Mouse (Mus musculus) brown adipose tissue, adult 24 weeks (tissue): ENCODE measurements at regions not wholly inside any gene's neighbourhood (a gene's known extent, or its start where the extent isn't known, plus 50 kb on each side); places are given as distances from the start of the nearest gene placed in this dataset.

ENCODE experiments used
- H3K27ac ChIP-seq: fragments of 200-500 bp; replicated peaks from 2 replicates; pipeline ENCODE4 v1.5.1; 2012; ENCODE audit warnings: low read depth, mild to moderate bottlenecking, low read length
- H3K4me1 ChIP-seq: fragments of 200-500 bp; 2 replicates; pipeline ENCODE4 v1.6.1; 2012; ENCODE audit warnings: low read length, mixed read lengths; ENCODE audit not compliant: control insufficient read depth, insufficient read depth, insufficient read length
- H3K4me3 ChIP-seq: fragments of 200-500 bp; 2 replicates; pipeline ENCODE4 v1.5.1; 2012; ENCODE audit warnings: low read depth, mild to moderate bottlenecking, low read length, moderate library complexity; ENCODE audit not compliant: insufficient read depth

DNA sequence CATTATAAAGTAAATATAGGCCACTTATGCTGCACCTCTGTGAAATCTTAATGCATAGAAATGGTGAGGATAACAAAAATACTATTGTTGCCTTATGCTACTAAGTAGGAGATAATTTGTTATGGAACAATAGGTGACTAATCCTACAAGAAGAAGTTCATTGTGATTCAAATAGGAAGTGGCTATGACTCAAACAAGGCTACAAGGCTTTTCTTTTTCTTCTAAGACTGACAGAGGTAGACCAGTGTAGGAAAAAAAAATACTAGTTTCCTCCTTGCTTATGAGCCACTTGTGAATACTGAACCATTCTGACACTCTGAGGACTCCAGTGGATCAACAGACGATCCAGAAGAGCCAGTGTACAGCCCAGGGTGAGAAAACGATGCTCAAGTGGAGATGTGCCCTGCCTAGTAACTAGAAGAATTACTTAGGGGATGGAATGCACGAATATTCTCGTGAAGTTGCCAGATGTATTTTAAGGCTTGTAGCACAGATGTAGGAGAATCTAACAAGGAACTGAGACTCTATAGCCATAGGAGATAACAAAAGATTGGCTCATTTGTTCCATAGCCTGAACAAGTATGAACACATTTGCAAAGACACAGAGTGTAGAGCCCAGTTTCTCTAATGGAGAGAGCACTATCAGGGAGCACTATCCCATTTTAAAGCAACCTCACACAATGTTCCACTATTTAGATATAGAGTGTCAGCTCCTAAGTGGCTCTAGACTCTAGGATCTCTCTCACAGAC lies 60.3 kb downstream of the Fzd1 start:
- Histone ChIP-seq H3K4me1 (no peaks in the 10 kb centered on the region), H3K4me3 (no peak overlapping the region), H3K27ac (no peak overlapping the region)

DNA sequence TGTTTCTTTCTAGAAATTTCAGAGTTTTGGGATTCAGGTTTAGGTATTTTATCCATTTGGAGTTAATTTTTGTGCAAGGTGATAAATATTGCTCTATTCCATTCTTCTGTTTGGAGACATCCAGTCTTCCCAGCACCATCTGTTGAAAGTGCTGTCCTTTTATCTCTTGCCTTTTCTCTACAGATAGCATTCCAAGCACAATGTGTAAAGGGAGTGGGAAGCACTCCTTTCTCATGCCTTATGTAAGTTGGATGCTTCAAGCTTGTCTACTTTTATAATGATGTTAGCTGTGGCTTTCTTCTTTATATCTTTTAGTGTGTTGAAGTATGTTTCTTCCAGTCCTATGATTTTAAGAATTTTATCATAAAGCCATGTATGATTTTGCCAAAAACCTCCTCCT lies 61.1 kb downstream of the Fzd1 start:
- Histone ChIP-seq H3K4me3 (no peak overlapping the region), H3K4me1 (no peaks in the 10 kb centered on the region), H3K27ac (no peak overlapping the region)

DNA sequence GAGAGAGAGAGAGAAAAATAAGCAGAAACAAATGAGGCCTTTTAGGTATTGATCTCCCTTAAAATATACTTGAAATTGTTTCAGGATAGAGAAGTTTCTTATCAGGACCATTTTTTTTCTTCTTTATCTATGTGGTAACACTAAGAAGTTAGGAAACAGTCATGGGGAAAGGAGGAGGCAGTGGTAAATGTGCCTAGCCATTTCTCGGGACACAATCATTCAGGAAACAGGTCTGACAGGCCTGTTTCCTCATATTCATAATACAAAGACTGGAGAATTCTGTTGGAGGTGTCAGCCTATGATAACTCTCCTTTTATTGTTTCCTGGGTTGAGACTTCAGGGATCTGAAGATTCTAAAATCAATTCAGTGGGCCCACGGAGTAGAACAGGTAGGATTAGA lies 68.7 kb downstream of the Fzd1 start:
- Histone ChIP-seq H3K4me3 (no peak overlapping the region), H3K27ac (no peak overlapping the region), H3K4me1 (no peaks in the 10 kb centered on the region)

DNA sequence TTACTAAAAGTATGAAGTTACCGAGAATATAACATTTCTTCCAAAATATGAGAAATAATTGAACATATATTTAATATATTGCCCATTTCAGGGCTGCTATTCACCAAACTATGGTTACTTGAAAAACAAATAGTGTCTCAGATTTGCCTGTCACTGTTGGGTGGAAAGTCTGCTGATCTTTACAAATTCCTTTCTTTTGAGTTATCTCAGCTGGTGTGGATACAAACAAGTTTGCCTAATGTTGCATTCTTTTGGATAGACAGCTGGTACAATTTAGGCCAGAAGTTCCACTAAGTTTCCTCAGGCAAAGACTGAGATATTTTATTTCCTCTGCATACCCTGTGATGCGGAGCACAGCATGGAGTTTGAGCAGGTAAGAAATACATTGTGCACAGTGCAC lies 82.5 kb downstream of the Fzd1 start:
- Histone ChIP-seq H3K4me3 (no peak overlapping the region), H3K4me1 (no peaks in the 10 kb centered on the region), H3K27ac (no peak overlapping the region)

DNA sequence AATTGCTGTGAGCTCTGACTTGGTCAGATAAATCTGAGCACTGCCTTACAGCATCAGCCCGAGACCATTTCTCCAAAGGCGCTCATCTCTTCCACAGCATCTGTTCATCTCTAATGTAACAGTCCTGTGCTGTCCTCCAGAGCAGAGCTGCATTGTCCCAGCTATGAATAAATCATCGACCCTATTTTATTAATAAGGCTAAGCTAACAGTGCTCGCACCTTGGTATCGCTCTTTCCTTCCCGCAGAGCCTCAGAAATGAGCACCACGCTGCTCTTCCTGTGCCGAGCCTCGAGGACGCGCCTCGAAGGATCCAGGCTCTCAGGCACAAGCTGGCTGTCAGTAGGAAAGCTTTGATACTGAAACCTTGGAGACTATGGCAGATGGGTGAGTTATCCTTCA lies 91.5 kb downstream of the Fzd1 start:
- H3K4me1 ChIP-seq, result no peaks in the 10 kb centered on the region
- no peak overlapping the region for H3K27ac ChIP-seq
- no peak overlapping the region for H3K4me3 ChIP-seq

DNA sequence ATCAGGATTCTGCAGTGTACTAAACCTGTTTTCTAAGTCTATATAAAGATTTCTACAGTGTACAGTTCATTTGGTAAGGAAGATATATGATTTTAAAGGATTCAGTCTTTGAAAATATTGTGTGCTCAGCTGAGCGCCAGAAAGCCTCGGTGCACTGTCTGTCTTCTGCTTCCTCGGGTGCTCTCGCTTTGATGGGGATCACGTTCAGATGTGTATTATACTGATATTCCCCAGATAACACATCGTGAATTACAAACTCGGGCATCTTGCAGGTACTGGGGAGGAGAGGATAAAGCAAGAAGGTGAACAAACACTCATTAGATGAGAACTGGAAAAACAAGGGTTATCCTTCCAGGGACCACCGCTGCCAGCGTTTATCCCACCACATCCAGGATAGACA lies 91.9 kb downstream of the Fzd1 start:
- Histone ChIP-seq H3K4me1 (no peaks in the 10 kb centered on the region), H3K4me3 (no peak overlapping the region), H3K27ac (no peak overlapping the region)

DNA sequence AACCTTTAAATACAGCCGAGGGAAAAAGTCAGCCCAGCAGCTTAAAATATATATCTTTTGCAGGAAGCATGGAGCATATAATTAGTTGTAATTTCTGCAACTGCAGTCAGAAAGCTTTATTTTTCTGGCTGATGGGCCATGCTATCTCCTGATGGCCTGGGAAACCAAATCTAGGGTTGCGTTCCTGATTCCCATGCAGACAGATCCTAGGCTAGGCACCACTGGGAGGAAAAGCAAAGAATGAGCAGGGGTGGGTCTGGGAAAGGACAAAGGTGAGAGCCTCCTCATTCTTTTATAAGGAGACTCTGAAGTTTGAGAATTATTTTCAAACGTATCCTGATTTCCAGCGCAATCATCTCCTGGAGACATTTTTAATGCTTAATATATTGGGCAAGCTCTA lies 92.9 kb downstream of the Fzd1 start:
- Histone ChIP-seq H3K27ac (no peak overlapping the region), H3K4me1 (no peaks in the 10 kb centered on the region), H3K4me3 (no peak overlapping the region)

DNA sequence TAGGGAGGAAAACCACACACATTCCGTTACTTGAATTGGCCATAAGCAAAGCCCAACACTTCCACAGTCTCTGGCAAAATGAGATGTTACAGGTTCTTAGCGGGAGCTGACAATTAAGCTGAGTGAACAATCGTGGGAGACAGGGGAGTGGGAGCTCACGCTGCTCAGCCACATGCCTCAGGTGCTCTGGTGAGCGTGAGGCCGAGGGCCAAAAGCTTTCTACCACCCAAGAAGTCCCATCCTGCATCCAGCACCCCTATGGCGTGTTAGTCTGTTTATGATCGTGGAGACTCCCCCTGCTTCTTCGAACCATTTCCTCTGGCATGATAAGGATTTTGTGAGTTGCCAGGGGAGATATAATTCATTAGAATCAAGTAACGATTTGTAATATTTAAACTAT lies 93.3 kb downstream of the Fzd1 start:
- H3K27ac ChIP-seq, result no peak overlapping the region
- no peaks in the 10 kb centered on the region for H3K4me1 ChIP-seq
- no peak overlapping the region for H3K4me3 ChIP-seq

DNA sequence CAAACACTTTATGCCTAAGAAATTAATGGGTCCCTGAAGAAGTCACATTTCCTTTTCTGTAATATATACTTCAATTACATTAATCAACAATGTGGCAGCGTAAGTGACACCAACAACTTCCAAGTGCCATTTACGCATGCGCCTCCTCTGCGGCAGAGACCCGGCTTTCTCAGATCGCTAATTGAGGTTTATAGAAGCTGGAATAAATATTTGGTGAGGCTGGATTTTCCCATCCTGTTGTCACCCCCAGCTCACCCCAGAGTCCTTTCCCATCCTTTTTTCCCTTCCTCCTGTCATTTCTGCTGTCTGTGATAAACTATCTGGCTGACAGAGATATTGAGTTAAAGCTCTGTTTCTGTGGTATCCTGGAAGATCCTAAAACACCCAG lies 95.6 kb downstream of the Fzd1 start:
- no peaks in the 10 kb centered on the region for H3K4me1 ChIP-seq
- no peak overlapping the region for H3K4me3 ChIP-seq
- H3K27ac ChIP-seq, result no peak overlapping the region

DNA sequence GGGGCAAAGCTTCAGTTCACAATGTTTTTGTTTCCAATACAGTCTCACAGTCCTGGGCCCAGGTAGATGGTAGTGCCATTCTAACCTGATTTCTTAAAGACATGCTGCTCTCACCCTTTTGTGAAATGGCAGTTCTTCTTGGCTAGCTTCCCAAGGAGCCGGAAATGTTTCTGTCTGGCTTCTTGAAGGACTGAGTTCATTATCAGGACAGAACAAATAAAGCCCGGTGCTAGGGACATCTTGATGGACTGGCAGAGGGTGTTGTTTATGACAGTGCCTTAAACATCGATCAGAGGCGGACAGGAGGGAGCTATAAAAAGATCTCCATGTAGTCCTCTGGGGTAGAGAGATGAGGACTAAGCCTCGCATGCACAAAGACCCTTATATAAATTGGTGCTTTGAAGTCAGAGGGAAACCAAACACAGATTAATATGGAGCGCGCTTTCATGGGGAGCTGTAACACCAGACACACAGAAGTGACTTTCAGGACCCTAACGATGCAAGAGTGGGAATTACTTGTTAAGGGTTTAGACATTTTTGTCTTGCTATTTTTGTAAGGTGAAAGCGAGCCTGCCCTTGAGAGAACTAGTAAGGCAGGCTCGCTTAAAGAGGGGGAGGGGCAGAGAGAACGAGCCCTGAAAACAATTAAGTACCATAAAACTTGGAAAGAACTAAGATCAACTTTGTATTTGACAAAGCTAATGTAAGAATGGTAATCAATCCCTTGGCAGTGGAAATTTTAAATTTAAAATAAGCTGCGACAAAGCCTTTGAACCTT lies 96.2 kb downstream of the Fzd1 start:
- no peak overlapping the region for H3K27ac ChIP-seq
- no peak overlapping the region for H3K4me3 ChIP-seq
- H3K4me1 ChIP-seq, result no peaks in the 10 kb centered on the region

DNA sequence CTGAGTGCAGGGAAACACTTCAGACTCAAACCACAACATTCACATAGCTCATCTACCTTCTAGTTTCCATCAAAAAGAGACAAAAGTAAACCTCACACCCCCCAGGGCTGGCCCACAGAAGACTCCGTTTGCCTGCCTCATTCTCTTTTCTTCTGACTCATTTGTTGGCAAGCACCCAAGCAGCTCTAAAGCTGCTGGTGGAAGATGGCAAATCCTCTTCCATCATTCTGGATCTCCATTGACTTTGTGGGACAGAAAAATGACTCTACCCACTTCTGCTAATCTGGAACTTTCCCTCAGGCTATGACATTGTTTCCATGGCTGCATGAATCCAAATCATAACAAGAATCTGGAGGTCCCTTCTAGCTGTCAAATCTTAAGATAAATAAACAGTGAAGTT lies 99.9 kb downstream of the Fzd1 start:
- Histone ChIP-seq H3K27ac (no peak overlapping the region), H3K4me1 (no peaks in the 10 kb centered on the region), H3K4me3 (no peak overlapping the region)

DNA sequence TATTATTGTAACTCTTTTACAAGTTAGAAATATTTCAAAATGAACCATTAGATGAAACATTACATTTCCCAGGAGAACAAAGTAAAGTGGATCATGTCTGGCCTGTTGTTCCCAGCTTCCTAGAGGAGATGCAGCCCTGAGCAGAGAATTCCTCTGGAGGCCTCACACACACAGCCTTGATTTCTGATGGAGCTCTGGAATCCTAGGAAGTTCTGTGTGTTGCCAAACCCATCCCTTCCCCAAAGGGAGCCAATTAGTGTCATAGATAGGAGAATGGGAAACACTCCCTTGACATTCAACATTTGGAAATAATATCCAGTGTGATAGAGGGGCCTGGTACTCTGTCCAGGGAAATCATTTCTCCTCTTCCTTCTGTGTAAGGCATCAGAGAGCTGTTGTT lies 103.6 kb downstream of the Fzd1 start:
- Histone ChIP-seq H3K4me3 (no peak overlapping the region), H3K27ac (no peak overlapping the region)

DNA sequence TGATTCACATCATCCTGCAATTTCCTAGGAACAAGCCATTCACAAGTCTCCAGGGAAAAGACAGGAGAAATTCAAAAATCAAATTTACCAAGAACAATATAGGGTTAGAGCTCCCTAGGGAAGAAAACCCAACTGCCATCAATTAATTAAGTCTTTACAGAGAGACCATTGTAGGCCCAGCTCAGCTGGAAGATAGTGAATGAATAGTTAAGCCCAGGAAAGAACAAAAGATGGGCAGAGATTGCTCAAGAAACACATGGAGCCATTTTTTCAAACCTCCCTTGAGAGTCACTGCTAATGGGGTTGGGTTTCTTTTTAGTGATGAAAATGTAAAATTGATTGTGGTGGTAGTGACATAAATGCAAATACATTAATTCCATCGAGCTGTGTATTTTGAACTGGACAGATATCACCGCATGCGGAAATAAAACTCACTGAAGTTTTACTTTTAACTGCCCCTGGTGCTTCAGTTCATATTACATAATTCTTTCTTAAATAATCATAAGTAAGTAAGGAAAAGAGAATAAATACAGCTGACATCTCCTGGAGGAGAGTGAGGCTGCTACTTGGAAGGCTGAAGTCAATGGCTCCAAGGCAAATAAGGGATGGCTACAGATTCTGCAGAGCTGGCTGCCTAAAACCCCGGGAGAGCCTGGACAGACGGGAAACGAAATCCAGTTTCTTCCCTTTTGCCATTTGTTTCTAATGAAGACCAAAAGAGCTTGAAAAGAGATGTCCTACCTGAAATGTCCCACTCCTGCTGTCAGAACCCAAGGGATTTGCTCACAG lies 106.5 kb downstream of the Fzd1 start:
- H3K4me3 ChIP-seq, result no peak overlapping the region
- no peak overlapping the region for H3K27ac ChIP-seq
- H3K4me1 ChIP-seq, result no peaks in the 10 kb centered on the region

More for the DNA sequence above, 103.6 kb downstream of the Fzd1 start:
- no peaks in the 10 kb centered on the region for H3K4me1 ChIP-seq

DNA sequence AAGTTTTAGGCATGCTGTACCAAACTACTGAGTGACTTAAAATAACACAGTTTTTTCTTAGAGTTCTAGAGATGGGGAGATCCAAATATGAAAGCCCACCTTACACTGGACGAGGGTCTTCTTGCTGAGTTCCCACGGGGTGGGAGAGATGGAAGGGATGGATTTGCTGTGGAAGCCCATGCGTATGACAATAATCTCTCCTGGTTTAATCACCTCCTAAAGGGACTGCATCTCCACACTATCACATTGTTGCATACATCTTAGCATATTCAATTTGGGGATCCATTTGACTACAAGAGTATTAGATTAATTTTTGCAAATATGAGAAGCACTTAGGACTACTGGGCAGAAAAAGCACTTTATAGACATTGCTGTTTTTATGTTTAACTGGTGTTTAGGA lies 107.1 kb downstream of the Fzd1 start:
- Histone ChIP-seq H3K27ac (no peak overlapping the region), H3K4me1 (no peaks in the 10 kb centered on the region), H3K4me3 (no peak overlapping the region)

DNA sequence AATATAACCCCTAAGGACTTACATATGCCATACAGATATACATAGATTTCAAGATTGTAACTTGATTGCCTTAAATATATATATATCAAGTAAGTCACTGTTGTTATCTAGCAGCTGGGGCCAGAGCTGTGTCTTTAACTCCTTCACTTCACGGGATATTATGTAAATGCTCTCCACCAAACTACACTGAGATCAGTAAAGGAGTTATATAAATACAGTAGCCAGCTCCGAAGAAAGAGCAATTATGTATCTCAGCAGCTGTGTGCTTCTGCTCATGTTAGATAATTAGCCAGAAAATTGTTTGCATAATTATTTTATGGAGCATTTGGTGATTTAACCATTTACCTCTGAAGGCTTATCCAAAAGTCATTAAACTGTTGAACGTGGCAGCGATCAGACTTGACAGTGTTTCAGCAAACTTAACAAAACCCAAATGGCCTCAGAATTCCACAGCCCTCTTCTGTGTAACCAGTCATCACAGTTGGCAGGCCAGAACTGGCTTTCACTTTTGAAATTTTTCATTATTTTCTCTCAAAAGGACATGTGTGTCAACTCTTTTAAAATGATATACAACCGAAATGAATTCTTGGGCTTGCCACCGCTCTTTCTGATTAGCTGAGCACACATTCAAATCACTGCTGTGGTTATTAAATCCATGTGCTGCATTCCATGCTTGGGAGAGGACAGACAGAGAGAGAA lies 107.8 kb downstream of the Fzd1 start:
- Histone ChIP-seq H3K4me1 (no peaks in the 10 kb centered on the region), H3K27ac (no peak overlapping the region), H3K4me3 (no peak overlapping the region)
